ENCODE assay signal across 16 mouse cellular contexts in the genomic region with DNA sequence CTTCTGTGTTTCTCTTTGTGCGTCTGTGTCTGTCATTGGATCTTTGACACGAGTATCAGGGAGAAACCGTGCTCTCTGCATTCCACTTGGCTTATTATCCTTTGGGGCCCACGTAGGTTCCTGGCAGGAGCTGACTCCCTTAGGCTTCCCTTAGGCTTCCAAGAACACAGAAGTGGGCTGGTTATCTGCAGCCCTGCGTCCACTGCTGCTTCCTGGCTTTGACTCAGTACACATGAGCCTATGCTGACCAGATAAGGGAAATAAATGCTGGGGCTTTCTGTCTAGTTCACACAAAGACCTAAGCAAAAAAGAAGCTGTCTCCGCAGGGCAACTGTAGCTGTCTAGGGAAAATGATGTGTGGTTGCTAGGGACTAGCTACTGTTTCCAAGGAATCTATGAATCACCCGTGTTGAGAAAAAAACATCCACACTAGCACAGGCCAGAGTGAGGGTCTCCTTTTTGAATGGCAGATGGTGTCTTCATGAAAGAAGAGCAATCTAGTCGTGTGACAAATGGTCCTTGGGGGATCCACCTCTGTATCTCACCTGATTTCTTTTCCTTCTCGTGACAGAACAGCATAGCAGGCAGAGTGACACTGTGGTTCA. TPM values are rescaled to one million over a fixed set of nuclear protein-coding genes. Genes with fewer than 3 reads are reported as not detected.
DNase-seq lines count a peak whose midpoint lies in the region; ATAC-seq lines count a peak whose summit lies in the region.
"Had no signal": no experiment of that assay in that cellular context is flagged by ENCODE, and none has a peak within 500 bp of the region (broad histone marks: within the 10 kb centered on the region; RNA-seq: fewer than 3 reads in every experiment).

No protein-coding gene starts in this region.

- no peaks in the 10 kb centered on the region for H3K36me3 ChIP-seq in heart, embryonic 13.5 days
- no peaks in the 10 kb centered on the region for H3K36me3 ChIP-seq in midbrain, embryonic 12.5 days
- H3K36me3 ChIP-seq in midbrain, embryonic 11.5 days (ENCODE audit: control insufficient read depth, insufficient read depth, low read length), result no peaks in the 10 kb centered on the region
- no peaks in the 10 kb centered on the region for H3K36me3 ChIP-seq in hindbrain, embryonic 15.5 days
- H3K36me3 ChIP-seq: embryonic facial prominence, embryonic 10.5 days; limb, embryonic 10.5 days; liver, embryonic 15.5 days; neural tube, embryonic 12.5 days had no signal

- no peak overlapping the region for H3K27ac ChIP-seq in heart, embryonic 13.5 days (replicated peaks)
- 0 out of 2 replicates have a peak overlapping the region, but pooled peaks have one; percentile 25 for H3K27ac ChIP-seq in midbrain, embryonic 12.5 days (replicated peaks)
- no peak overlapping the region for H3K27ac ChIP-seq in midbrain, embryonic 11.5 days (ENCODE audit: low read depth, low read length)
- peak overlapping the region; percentile 71 for H3K27ac ChIP-seq in hindbrain, embryonic 15.5 days (replicated peaks)
- H3K27ac ChIP-seq: embryonic facial prominence, embryonic 10.5 days; limb, embryonic 10.5 days; liver, embryonic 15.5 days; neural tube, embryonic 12.5 days had no signal

- intact Hi-C loops in left cerebral cortex, postnatal 14 days (cut with DNase I), result no loop called here
- intact Hi-C loops in left cerebral cortex, postnatal 25 days (cut with DNase I), result no loop called here

- H3K4me3 ChIP-seq in heart, embryonic 13.5 days, result no peak overlapping the region
- H3K4me3 ChIP-seq in midbrain, embryonic 12.5 days, result no peak overlapping the region
- no peak overlapping the region for H3K4me3 ChIP-seq in midbrain, embryonic 11.5 days (ENCODE audit: low read depth, low read length)
- no peak overlapping the region for H3K4me3 ChIP-seq in hindbrain, embryonic 15.5 days
- H3K4me3 ChIP-seq: embryonic facial prominence, embryonic 10.5 days; limb, embryonic 10.5 days; liver, embryonic 15.5 days; neural tube, embryonic 12.5 days had no signal

- ATAC-seq in heart, embryonic 13.5 days (ENCODE audit: extremely low read depth, insufficient number of reproducible peaks, low FRiP score, low TSS enrichment), result no peak
- ATAC-seq in midbrain, embryonic 12.5 days (ENCODE audit: low FRiP score, low read depth), result no peak
- no peak for ATAC-seq in midbrain, embryonic 11.5 days (ENCODE audit: low FRiP score)
- peak; percentile 56; the same call in 1 of the 2 replicates for ATAC-seq in hindbrain, embryonic 15.5 days (ENCODE audit: low FRiP score, low read depth)
- no peak for ATAC-seq in activated CD4-positive, CD25-positive, alpha-beta regulatory T cell, adult 4 months

- peaks cover 16% of the 10 kb centered on the region for H3K4me1 ChIP-seq in heart, embryonic 13.5 days
- H3K4me1 ChIP-seq in midbrain, embryonic 12.5 days, result 0 out of 2 replicates have a peak, but pooled peaks cover 3% of the 10 kb centered on the region
- H3K4me1 ChIP-seq in midbrain, embryonic 11.5 days (ENCODE audit: control insufficient read depth, insufficient read depth, low read length), result no peaks in the 10 kb centered on the region
- H3K4me1 ChIP-seq in hindbrain, embryonic 15.5 days (replicated peaks), result peaks cover 8% of the 10 kb centered on the region; the same call in 1 of the 2 replicates
- H3K4me1 ChIP-seq: limb, embryonic 10.5 days; liver, embryonic 15.5 days had no signal

- H3K4me2 ChIP-seq in heart, embryonic 13.5 days, result peak overlapping the region; percentile 10; the same call in 1 of the 2 replicates
- H3K4me2 ChIP-seq in midbrain, embryonic 12.5 days (replicated peaks), result no peak overlapping the region
- H3K4me2 ChIP-seq in midbrain, embryonic 11.5 days, result no peak overlapping the region
- H3K4me2 ChIP-seq in hindbrain, embryonic 15.5 days, result no peak overlapping the region
- H3K4me2 ChIP-seq: liver, embryonic 15.5 days; neural tube, embryonic 12.5 days had no signal

- H3K27me3 ChIP-seq in heart, embryonic 13.5 days (replicated peaks), result peaks cover 25% of the 10 kb centered on the region
- H3K27me3 ChIP-seq in midbrain, embryonic 12.5 days, result peaks cover 9% of the 10 kb centered on the region
- H3K27me3 ChIP-seq in midbrain, embryonic 11.5 days (ENCODE audit: control insufficient read depth, insufficient read depth, low read length), result no peaks in the 10 kb centered on the region
- no peaks in the 10 kb centered on the region for H3K27me3 ChIP-seq in hindbrain, embryonic 15.5 days
- H3K27me3 ChIP-seq: neural tube, embryonic 12.5 days had no signal

- no peak for DNase-seq in heart, adult 9 months (ENCODE audit: low spot score in 2 of 2)
- DNase-seq in midbrain, embryonic 11.5 days (ENCODE audit: low spot score, missing footprints), result no peak
- DNase-seq in left cerebral cortex, postnatal 14 days (ENCODE audit: low spot score in 2 of 2), result no peak
- no peak for DNase-seq in left cerebral cortex, postnatal 25 days (ENCODE audit: low spot score in 2 of 2)
- DNase-seq: B cell, adult 2 months; cerebellum, adult 9-10 months; gastrocnemius, postnatal 10 days had no signal

- no peaks in the 10 kb centered on the region for H3K9me3 ChIP-seq in heart, embryonic 13.5 days
- no peaks in the 10 kb centered on the region for H3K9me3 ChIP-seq in midbrain, embryonic 12.5 days
- H3K9me3 ChIP-seq in midbrain, embryonic 11.5 days (ENCODE audit: control insufficient read depth, low read length), result no peaks in the 10 kb centered on the region
- H3K9me3 ChIP-seq in hindbrain, embryonic 15.5 days, result no peaks in the 10 kb centered on the region
- H3K9me3 ChIP-seq: embryonic facial prominence, embryonic 10.5 days; limb, embryonic 10.5 days; liver, embryonic 15.5 days; neural tube, embryonic 12.5 days had no signal

- H3K9ac ChIP-seq in heart, embryonic 13.5 days, result no peak overlapping the region
- H3K9ac ChIP-seq in midbrain, embryonic 12.5 days (replicated peaks), result no peak overlapping the region
- H3K9ac ChIP-seq in midbrain, embryonic 11.5 days (ENCODE audit: low read length), result no peak overlapping the region
- H3K9ac ChIP-seq in hindbrain, embryonic 15.5 days, result no peak overlapping the region
- H3K9ac ChIP-seq: liver, embryonic 15.5 days; neural tube, embryonic 12.5 days had no signal

- WGBS in heart, embryonic 13.5 days, result 25% methylated on average over 9 of the region's 9 CpGs
- 44% methylated on average over 9 of the region's 9 CpGs for WGBS in midbrain, embryonic 12.5 days
- whole genome bisulfite sequencing in midbrain, embryonic 11.5 days, result 61% methylated on average over 9 of the region's 9 CpGs
- WGBS in hindbrain, embryonic 15.5 days, result 22% methylated on average over 9 of the region's 9 CpGs

RNA-seq across cellular contexts. Expression of gene T, which starts 22.7 kb away (rescaled TPM):
- 0.09 and 0.18 TPM in 2 replicates for polyA plus RNA-seq in heart, embryonic 13.5 days (2015; fragmentation: Nextera tagmentation; extraction: Ambion mirVana)
- polyA plus RNA-seq in midbrain, embryonic 12.5 days (2016; fragmentation: Nextera tagmentation; extraction: Ambion mirVana), result 0.54 and 0.64 TPM in 2 replicates
- 0.93 and 1.3 TPM in 2 replicates for polyA plus RNA-seq in midbrain, embryonic 11.5 days (2014; fragmentation: Nextera tagmentation; extraction: Ambion mirVana)
- polyA plus RNA-seq in hindbrain, embryonic 15.5 days (2015; fragmentation: Nextera tagmentation; extraction: Ambion mirVana), result 0.12 and 0.47 TPM in 2 replicates
- not detected for total RNA-seq in left cerebral cortex, postnatal 14 days (2021)
- total RNA-seq in left cerebral cortex, postnatal 25 days (2021), result not detected
- polyA plus RNA-seq in activated CD4-positive, CD25-positive, alpha-beta regulatory T cell, adult 4 months (2017; shearing (Covaris generic)), result not detected
- total RNA-seq: gastrocnemius, postnatal 10 days had no signal
- polyA plus RNA-seq: liver, embryonic 15.5 days; spleen, adult 2 months had no signal

Comparison
In these comparisons a context has a peak if more than half of its experiments do, and no peak if none do; other contexts are left out.
1. H3K27ac ChIP-seq: peak in midbrain, embryonic 12.5 days (single experiment) and hindbrain, embryonic 15.5 days (single experiment); none in heart, embryonic 13.5 days (single experiment) and midbrain, embryonic 11.5 days (single experiment).